Mouse (Mus musculus) heart, postnatal 36 days (tissue): Measurements from ENCODE around the gene Nudt17. TPM values are rescaled to one million over a fixed set of nuclear protein-coding genes. Genes with fewer than 3 reads are reported as not detected.
"Not testable (repeated sequence)": the region's sequence is repeated elsewhere in the genome, so short reads cannot be mapped to it uniquely, and the experiment has no call there.

ENCODE experiments used
- DNase-seq, 2 experiments: peaks; one replicate each; pipeline ENCODE4 v3.0.0; 2021 to 2022
- intact Hi-C: fragments of 180-260 bp; cut with DNase I; formaldehyde crosslinking; loops from one replicate; pipeline ENCODE4 v1.15.1; 2025
- total RNA-seq, 2 experiments: library from RNA; stranded (reverse); gene quantifications; 2 replicates each; pipeline ENCODE4 v1.2.3; 2021

Nudt17 gene
- total RNA-seq, 2 experiments from 2014 or later, result 3.0 to 3.4 TPM

DNA sequence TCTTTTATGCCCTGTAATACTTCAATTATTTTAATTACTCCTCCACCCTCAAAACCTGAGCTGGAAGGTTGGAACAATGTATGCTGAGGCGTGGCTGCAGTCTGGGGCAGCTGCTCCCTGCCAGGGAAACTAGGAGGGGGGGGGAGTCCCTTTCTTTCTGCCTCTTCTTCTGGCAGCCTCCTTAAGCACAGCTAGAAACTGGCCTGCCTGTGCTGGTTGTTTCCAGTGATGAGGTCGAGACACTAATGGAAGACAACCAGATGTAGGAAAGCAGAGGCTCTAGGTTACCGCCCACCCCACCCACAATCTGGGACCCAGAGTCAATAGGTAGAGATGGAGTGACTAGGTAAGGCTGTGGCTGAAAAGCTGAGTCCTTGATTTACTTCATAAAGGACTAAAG lies 32.7 kb downstream of the Nudt17 start:
- no peak for DNase-seq
- intact Hi-C loops, result no loop called here

DNA sequence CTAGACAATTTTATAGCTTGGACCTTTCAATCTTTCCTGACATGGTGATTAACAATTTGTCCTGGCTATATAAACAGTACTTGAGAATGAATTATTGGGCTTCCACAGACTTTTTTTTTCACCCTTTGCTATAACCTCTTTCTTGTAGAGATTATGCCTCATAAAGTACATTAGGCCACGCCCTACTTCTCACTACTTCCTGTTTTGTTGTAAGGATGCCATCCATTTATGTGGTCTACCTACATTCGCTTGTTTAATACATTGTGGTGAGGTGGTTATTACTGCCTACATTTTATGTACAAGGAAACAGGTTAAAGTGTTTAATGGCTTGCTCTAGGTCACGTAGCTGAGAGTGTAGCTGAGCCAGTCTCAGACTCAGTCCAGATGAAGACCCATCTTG lies 33.2 kb downstream of the Nudt17 start:
- no peak for DNase-seq
- intact Hi-C loops, result no loop called here

DNA sequence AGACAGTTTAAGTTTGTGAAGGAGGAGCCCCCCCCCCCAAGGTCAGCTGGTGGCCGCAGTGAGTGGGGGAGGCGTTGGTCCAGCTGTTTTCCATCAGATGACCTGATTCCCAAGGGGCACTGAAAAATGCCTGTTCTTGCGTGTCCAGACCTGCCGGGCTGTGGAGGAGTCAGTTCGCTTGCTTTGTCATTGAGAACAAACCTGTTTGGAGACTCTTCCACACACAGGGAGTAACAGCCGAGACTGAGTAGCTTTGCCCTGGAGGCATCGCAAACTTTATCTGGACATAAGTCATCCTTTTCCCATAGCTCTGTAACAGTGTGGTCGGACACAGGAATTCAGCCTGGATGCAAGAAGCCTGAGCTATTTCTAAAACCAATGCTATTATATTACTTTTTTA lies 33.9 kb downstream of the Nudt17 start:
- intact Hi-C loops, result no loop called here
- no peak for DNase-seq

GRCm38 (mm10) chr3:96673514-96673913 lies 34.8 kb downstream of the Nudt17 start:
- intact Hi-C loops, result no loop called here
- DNase-seq, result no peak

- DNase-seq, result no peak
- intact Hi-C loops, result loop anchor here (2.0 kb wide), 1 partner anchor 23 kb away; no protein-coding TSS in a partner anchor
Measured at GRCm38 (mm10) chr3:96671519-96671918, 36.8 kb downstream of the Nudt17 start.

DNA sequence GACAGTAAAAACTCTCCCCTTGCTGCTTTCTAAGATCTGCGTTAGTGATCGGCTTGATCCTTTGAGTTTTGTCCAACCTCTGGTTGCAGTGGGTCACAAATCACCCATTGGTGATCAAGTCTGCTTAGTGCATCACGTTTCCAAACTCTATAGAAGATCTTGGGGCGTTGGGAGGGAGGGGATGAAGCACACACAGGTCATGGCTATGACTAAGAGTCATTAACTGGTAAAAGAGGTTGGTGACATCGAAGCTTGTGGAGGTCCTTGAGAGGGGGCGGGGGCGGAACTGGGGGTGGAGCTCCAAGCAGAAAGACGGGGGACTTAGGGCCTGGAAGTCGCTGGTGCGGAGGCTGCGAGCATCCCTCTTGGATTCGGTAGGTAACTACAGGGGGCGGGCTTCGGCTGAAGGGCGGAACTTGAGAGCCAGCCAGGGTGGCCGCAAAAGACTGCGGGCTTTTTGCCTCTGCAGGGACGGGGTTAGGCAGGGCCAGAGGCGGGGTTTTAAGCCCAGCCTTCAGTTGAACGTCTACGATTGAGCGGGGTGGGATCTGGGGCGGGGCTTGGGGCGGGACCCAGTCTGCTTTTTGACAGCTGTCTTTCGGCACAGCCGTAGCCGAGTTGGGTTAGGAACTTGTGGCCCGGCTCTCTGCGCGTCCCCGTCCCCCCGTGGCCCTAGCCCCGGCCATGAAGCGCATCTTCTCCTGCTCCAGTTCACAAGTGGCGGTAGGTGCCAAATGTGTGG lies 38.5 kb downstream of the Nudt17 start, which contains the start of gene Ankrd35:
Gene Ankrd35 (plus strand): TSS at position 405 of the 742 bp plus-strand sequence.
- intact Hi-C loops, result loop anchor here (2.0 to 5.0 kb wide), 2 partner anchors 25 to 37 kb away; partner anchors contain the start of gene Nudt17
- DNase-seq, result peak; percentile 71 to 75

- no peak for DNase-seq
- intact Hi-C loops, result loop anchor here (5.0 kb wide), 1 partner anchor 39 kb away; the partner anchor contains the start of gene Nudt17
Measured at GRCm38 (mm10) chr3:96668424-96669067, 39.8 kb downstream of the Nudt17 start.

GRCm38 (mm10) chr3:96667316-96667715 lies 41.0 kb downstream of the Nudt17 start:
- intact Hi-C loops, result loop anchor here (5.0 kb wide), 1 partner anchor 40 kb away; the partner anchor contains the start of gene Nudt17
- no peak for DNase-seq

GRCm38 (mm10) chr3:96666916-96667315 lies 41.4 kb downstream of the Nudt17 start:
- DNase-seq, result no peak
- intact Hi-C loops, result loop anchor here (5.0 kb wide), 1 partner anchor 40 kb away; the partner anchor contains the start of gene Nudt17

DNA sequence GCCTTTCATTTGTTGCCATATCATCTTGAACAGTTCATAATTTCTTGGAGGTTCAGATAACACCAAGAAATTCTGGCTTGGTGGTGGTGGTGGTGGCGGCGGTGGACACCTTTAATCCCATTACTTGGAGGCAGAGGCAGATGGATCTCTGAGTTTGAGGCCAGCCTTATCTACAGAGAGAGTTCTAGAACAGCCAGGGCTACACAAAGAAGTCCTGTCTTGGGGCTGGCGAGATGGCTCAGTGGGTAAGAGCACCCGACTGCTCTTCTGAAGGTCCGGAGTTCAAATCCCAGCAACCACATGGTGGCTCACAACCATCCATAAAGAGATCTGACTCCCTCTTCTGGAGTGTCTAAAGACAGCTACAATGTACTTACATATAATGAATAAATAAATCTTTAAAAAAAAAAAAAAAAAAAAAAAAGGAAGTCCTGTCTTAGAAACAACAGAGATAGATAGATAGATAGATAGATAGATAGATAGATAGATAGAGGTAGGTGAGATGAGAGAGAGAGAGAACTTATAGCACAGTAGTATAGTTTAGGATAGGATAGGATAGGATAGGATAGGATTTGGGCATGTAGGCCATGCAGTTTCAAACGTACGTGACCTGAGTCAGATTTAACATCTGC lies 42.5 kb downstream of the Nudt17 start:
- intact Hi-C loops, result loop anchor here (5.0 kb wide), 1 partner anchor 41 kb away; the partner anchor contains the start of gene Nudt17
- DNase-seq, result not testable (repeated sequence)

DNA sequence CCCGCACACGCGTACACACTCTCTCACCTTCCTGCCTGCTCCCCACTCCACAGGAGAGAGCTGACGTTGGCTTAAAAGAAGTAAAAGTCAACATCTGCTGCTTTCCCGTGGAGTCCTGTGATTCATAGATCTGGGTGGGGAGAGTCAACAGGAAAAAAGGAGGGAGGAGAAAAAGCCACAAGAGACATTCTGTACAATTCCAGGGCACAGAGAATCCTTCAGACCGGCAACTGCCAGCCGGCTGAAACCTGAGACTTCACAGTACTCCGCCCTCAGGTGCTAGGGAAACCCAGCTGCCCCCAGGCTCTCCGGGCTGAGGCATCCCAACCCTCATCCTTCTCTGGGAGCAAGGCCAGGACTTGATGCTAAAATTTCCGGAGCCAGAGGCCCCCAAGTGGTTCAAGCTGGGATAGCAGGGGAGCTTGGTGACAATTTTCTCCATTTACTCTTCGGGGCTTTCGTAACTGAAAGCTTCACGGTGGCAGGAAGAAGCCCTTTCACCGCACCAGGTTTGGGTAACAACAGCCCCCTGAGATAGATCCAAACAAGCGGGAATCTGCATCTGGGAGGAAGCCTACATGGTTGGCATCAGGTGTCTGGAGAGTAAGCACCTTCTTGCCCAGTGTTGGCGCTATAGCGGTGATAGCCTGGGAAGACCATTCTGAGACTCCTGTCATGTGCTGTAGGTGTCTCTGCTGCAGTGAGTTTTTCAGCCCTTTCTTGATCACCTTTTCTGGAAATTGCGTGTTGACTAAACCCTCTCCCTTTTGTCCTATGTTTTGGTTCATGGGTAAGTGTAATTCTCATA lies 44.7 kb downstream of the Nudt17 start:
- DNase-seq, result peak; percentile 85 to 89
- intact Hi-C loops, result loop anchor here (1.0 kb wide), 1 partner anchor 116 kb away; no protein-coding TSS in a partner anchor

GRCm38 (mm10) chr3:96662731-96663316 lies 45.5 kb downstream of the Nudt17 start:
- DNase-seq, result no peak
- intact Hi-C loops, result loop anchor here (1.0 kb wide), 1 partner anchor 116 kb away; no protein-coding TSS in a partner anchor

DNA sequence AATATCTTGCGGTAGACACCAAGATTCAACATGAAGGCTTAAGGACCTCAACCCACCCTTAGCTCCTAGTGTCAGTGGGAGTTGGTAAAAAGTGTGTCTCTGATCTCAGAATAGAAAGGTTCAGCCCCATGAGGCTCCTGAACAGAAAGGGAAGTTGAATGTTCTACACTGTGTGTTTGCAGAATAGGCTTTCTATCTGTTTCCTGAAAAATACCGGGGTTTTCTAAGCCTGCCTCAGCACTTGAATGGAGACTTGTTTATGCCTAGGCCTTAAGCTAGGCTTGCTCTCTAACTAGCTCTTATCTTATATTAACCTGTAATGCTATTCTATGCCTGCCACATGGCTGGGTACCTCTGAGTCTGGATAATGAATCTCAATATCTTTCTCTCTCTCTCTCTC lies 47.5 kb downstream of the Nudt17 start:
- DNase-seq, result no peak
- intact Hi-C loops, result no loop called here

Other genes starting within 250 kb of the Nudt17 start
- 100 to 1,000 TPM; 261 to 293 TPM for gene Hfe2, start 183.4 kb downstream of the Nudt17 start, total RNA-seq
- 1,000 to 10,000 TPM in 1 of 2 experiments, 100 to 1,000 TPM in 1; 646 to 1,158 TPM for gene Txnip, start 150.6 kb downstream of the Nudt17 start, total RNA-seq
- gene Gm16253, start 131.6 kb downstream of the Nudt17 start, total RNA-seq, result 1 to 10 TPM in 1 of 2 experiments, under 1 TPM in 1; 0.89 to 2.8 TPM
- 10 to 100 TPM; 30.3 to 33.0 TPM for gene Polr3gl, start 114.4 kb downstream of the Nudt17 start, total RNA-seq
- gene Ankrd34a, start 111.9 kb downstream of the Nudt17 start, total RNA-seq, result 1 to 10 TPM; 1.3 to 2.2 TPM
- 10 to 100 TPM; 27.6 to 32.1 TPM for gene Lix1l, start 107.4 kb downstream of the Nudt17 start, total RNA-seq
- gene Rbm8a, start 78.6 kb downstream of the Nudt17 start, total RNA-seq, result 10 to 100 TPM; 30.9 to 40.9 TPM
- gene Pex11b, start 73.2 kb downstream of the Nudt17 start, total RNA-seq, result 10 to 100 TPM; 33.5 to 36.8 TPM
- gene Gm42957, start 73.1 kb downstream of the Nudt17 start, total RNA-seq, result not detected
- under 1 TPM; 0.61 to 0.62 TPM for gene Itga10, start 63.0 kb downstream of the Nudt17 start, total RNA-seq
- 1 to 10 TPM in 1 of 2 experiments, under 1 TPM in 1; 0.78 to 1.7 TPM for gene Ankrd35, start 38.4 kb downstream of the Nudt17 start, total RNA-seq
- gene Pias3, start 12.2 kb downstream of the Nudt17 start, total RNA-seq, result 10 to 100 TPM; 16.5 to 17.1 TPM
- gene Polr3c, start 19.1 kb upstream of the Nudt17 start, total RNA-seq, result 10 to 100 TPM; 24.4 to 26.4 TPM
- 10 to 100 TPM; 19.8 to 27.3 TPM for gene Rnf115, start 19.1 kb upstream of the Nudt17 start, total RNA-seq
- not detected for gene Pdzk1, start 120.7 kb upstream of the Nudt17 start, total RNA-seq
- not detected for gene Cd160, start 120.8 kb upstream of the Nudt17 start, total RNA-seq
- gene Gja5, start 196.1 kb upstream of the Nudt17 start, total RNA-seq, result 10 to 100 TPM; 11.8 to 16.8 TPM
- gene Gpr89, start 196.8 kb upstream of the Nudt17 start, total RNA-seq, result 10 to 100 TPM; 20.8 to 21.6 TPM
- not detected for gene Gja8, start 217.5 kb upstream of the Nudt17 start, total RNA-seq